Mouse (Mus musculus) neural tube, embryonic 14.5 days (tissue): ENCODE measurements around the gene Omt2b. TPM values are rescaled to one million over a fixed set of nuclear protein-coding genes. Genes with fewer than 3 reads are reported as not detected.
"Not testable (repeated sequence)": the region's sequence is repeated elsewhere in the genome, so short reads cannot be mapped to it uniquely, and the experiment has no call there.

Source experiments
- ATAC-seq: fragments of 200-750 bp; cut with Nextera tagmentation; 2 replicates; pipeline ENCODE4 v1.8.0; 2017; ENCODE audit warnings: low read depth, mild to moderate bottlenecking, moderate TSS enrichment, moderate library complexity
- H3K27ac ChIP-seq: fragments of 300-500 bp; sonication (generic); 2 replicates; pipeline ENCODE4 v1.5.1; 2014; ENCODE audit warnings: low read depth, mild to moderate bottlenecking, control low read depth, low read length, moderate library complexity, mixed read lengths
- H3K27me3 ChIP-seq: fragments of 300-500 bp; sonication (generic); 2 replicates; pipeline ENCODE4 v1.6.1; 2014; ENCODE audit warnings: low read length; ENCODE audit not compliant: control insufficient read depth, insufficient read depth
- H3K36me3 ChIP-seq: fragments of 300-500 bp; sonication (generic); 2 replicates; pipeline ENCODE4 v1.6.1; 2014; ENCODE audit warnings: low read length, mixed read lengths; ENCODE audit not compliant: control insufficient read depth, insufficient read depth
- H3K4me1 ChIP-seq: fragments of 300-500 bp; sonication (generic); 2 replicates; pipeline ENCODE4 v1.6.1; 2014; ENCODE audit warnings: low read length; ENCODE audit not compliant: control insufficient read depth, insufficient read depth
- H3K4me2 ChIP-seq: fragments of 300-500 bp; sonication (generic); 2 replicates; pipeline ENCODE4 v1.6.1; 2014; ENCODE audit warnings: mild to moderate bottlenecking, low read depth, low read length, control low read depth
- H3K4me3 ChIP-seq: fragments of 300-500 bp; sonication (generic); 2 replicates; pipeline ENCODE4 v1.5.1; 2014; ENCODE audit warnings: low read depth, low read length, control low read depth, mixed read lengths
- H3K9ac ChIP-seq: fragments of 300-500 bp; sonication (generic); replicated peaks from 2 replicates; pipeline ENCODE4 v1.6.1; 2014; ENCODE audit warnings: low read depth, mild to moderate bottlenecking, control low read depth, low read length, mixed read lengths
- H3K9me3 ChIP-seq: fragments of 300-500 bp; sonication (generic); 2 replicates; pipeline ENCODE4 v1.6.1; 2016; ENCODE audit warnings: low read length; ENCODE audit not compliant: control insufficient read depth
- WGBS: fragments of 180-500 bp; shearing (Covaris S2); extraction: QIAGEN DNeasy Blood & Tissue Kit; methylation state at CpG from one replicate; pipeline ENCODE4 v1.1.7; 2014; 5-methylcytosine and 5-hydroxymethylcytosine counted together
- polyA plus RNA-seq: library from polyadenylated mRNA; unstranded; fragments of >200 nt; fragmentation: Nextera tagmentation; extraction: Ambion mirVana; gene quantifications from 2 replicates; pipeline ENCODE4 v1.2.1, GENCODE M21; 2014

Gene Omt2b
- polyA plus RNA-seq, 1 experiment from 2014 or later: not detected

GRCm38 (mm10) chr9:78360484-78360872 is 33.1 kb downstream of the Omt2b start:
- no peak overlapping the region for H3K27ac ChIP-seq
- H3K9me3 ChIP-seq: no peaks in the 10 kb centered on the region
- no peak overlapping the region for H3K4me2 ChIP-seq
- 40% methylated on average over 2 of the region's 2 CpGs for WGBS
- H3K36me3 ChIP-seq: no peaks in the 10 kb centered on the region
- H3K4me3 ChIP-seq: no peak overlapping the region
- no peak for ATAC-seq
- no peak overlapping the region for H3K9ac ChIP-seq
- H3K27me3 ChIP-seq: no peaks in the 10 kb centered on the region
- no peaks in the 10 kb centered on the region for H3K4me1 ChIP-seq

GRCm38 (mm10) chr9:78363374-78363773 is 36.0 kb downstream of the Omt2b start:
- Histone ChIP-seq H3K36me3 (no peaks in the 10 kb centered on the region), H3K27ac (no peak overlapping the region), H3K9me3 (no peaks in the 10 kb centered on the region), H3K9ac (no peak overlapping the region), H3K4me3 (no peak overlapping the region), H3K27me3 (no peaks in the 10 kb centered on the region), H3K4me2 (no peak overlapping the region), H3K4me1 (no peaks in the 10 kb centered on the region)
- WGBS: 79% methylated on average over 6 of the region's 6 CpGs
- ATAC-seq: no peak

GRCm38 (mm10) chr9:78364701-78365100 is 37.3 kb downstream of the Omt2b start:
- no peak overlapping the region for H3K4me2 ChIP-seq
- H3K4me3 ChIP-seq: no peak overlapping the region
- no peaks in the 10 kb centered on the region for H3K36me3 ChIP-seq
- no peaks in the 10 kb centered on the region for H3K4me1 ChIP-seq
- no peaks in the 10 kb centered on the region for H3K27me3 ChIP-seq
- H3K9me3 ChIP-seq: no peaks in the 10 kb centered on the region
- H3K9ac ChIP-seq: no peak overlapping the region
- no peak overlapping the region for H3K27ac ChIP-seq
- WGBS: 86% methylated on average over 6 of the region's 6 CpGs
- ATAC-seq: no peak

GRCm38 (mm10) chr9:78365850-78366544 is 38.6 kb downstream of the Omt2b start:
- Histone ChIP-seq H3K4me3 (no peak overlapping the region), H3K4me1 (no peaks in the 10 kb centered on the region), H3K27me3 (no peaks in the 10 kb centered on the region), H3K27ac (no peak overlapping the region), H3K36me3 (no peaks in the 10 kb centered on the region), H3K4me2 (no peak overlapping the region), H3K9me3 (no peaks in the 10 kb centered on the region), H3K9ac (no peak overlapping the region)
- WGBS: 83% methylated on average over 12 of the region's 13 CpGs
- ATAC-seq: no peak

- H3K4me3 ChIP-seq, ATAC-seq, H3K9ac ChIP-seq, H3K36me3 ChIP-seq, H3K9me3 ChIP-seq, H3K27me3 ChIP-seq, H3K4me2 ChIP-seq, H3K4me1 ChIP-seq, H3K27ac ChIP-seq: not testable (repeated sequence)
- 93% methylated on average over 16 of the region's 16 CpGs for WGBS
Observed at GRCm38 (mm10) chr9:78367959-78368358, 40.6 kb downstream of the Omt2b start, which contains the start of gene Dppa5a. Dppa5a (minus strand) TSS chr9:78368177.

GRCm38 (mm10) chr9:78368671-78369293 is 41.4 kb downstream of the Omt2b start:
- Histone ChIP-seq H3K4me2 (no peak overlapping the region), H3K27ac (no peak overlapping the region), H3K4me3 (no peak overlapping the region), H3K9me3 (no peaks in the 10 kb centered on the region), H3K9ac (no peak overlapping the region), H3K27me3 (no peaks in the 10 kb centered on the region), H3K4me1 (no peaks in the 10 kb centered on the region), H3K36me3 (no peaks in the 10 kb centered on the region)
- ATAC-seq: no peak
- WGBS: 83% methylated on average over 3 of the region's 3 CpGs

DNA sequence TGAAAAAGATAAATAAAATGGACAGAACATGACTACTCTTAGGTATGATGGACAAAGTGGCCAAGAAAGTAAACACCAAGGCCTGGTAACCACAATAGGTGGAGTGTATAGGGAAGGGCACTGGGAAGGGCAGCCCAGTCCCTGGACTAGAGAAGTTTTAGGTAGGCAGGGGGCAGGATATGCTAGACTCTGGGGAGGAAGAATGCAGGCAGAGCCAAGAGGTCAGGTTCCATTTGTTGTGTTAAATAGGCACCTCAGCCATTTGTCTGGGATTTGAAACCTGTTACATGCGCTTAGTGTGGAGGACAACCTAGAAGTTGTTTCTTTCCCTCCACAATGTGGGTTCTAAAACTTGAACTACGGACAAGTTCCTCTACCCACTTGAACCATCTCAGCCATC is 42.0 kb downstream of the Omt2b start:
- Histone ChIP-seq H3K36me3 (no peaks in the 10 kb centered on the region), H3K9ac (no peak overlapping the region), H3K27me3 (no peaks in the 10 kb centered on the region), H3K9me3 (no peaks in the 10 kb centered on the region), H3K4me1 (no peaks in the 10 kb centered on the region), H3K4me3 (no peak overlapping the region), H3K27ac (no peak overlapping the region), H3K4me2 (no peak overlapping the region)
- 91% methylated on average over 2 of the region's 2 CpGs for WGBS
- ATAC-seq: no peak

GRCm38 (mm10) chr9:78369786-78370185 is 42.4 kb downstream of the Omt2b start:
- H3K4me1 ChIP-seq: no peaks in the 10 kb centered on the region
- ATAC-seq: no peak
- H3K27ac ChIP-seq: no peak overlapping the region
- no peaks in the 10 kb centered on the region for H3K9me3 ChIP-seq
- no peak overlapping the region for H3K9ac ChIP-seq
- no peak overlapping the region for H3K4me3 ChIP-seq
- H3K4me2 ChIP-seq: no peak overlapping the region
- 94% methylated on average over 7 of the region's 7 CpGs for WGBS
- H3K27me3 ChIP-seq: no peaks in the 10 kb centered on the region
- H3K36me3 ChIP-seq: no peaks in the 10 kb centered on the region

DNA sequence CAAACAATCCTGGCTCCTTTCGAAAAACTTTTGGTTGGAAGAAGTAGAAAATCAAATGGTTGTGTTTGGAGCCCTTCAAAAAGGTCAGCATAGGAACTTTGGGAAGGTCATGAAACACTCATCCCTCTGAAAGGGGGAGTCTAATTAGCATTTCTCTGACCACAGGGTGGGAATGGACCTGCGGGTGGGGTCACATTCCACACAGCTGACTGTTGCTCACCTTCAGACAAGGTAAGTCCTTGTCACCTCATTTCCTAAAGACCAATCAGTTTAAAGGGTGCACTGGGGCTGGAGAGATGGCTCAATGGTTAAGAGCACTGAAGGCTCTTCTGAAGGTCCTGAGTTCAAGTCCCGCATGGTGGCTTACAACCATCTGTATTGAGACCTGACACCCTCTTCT is 44.1 kb downstream of the Omt2b start:
- no peak overlapping the region for H3K4me3 ChIP-seq
- H3K9ac ChIP-seq: no peak overlapping the region
- no peaks in the 10 kb centered on the region for H3K27me3 ChIP-seq
- no peaks in the 10 kb centered on the region for H3K36me3 ChIP-seq
- 94% methylated on average over 3 of the region's 3 CpGs for WGBS
- no peak overlapping the region for H3K4me2 ChIP-seq
- H3K4me1 ChIP-seq: no peaks in the 10 kb centered on the region
- no peak overlapping the region for H3K27ac ChIP-seq
- no peaks in the 10 kb centered on the region for H3K9me3 ChIP-seq
- no peak for ATAC-seq
